Mouse (Mus musculus): ENCODE results near the gene Tbc1d20. TPM values are rescaled to one million over a fixed set of nuclear protein-coding genes. Genes with fewer than 3 reads are reported as not detected.
A peak's percentile ranks its signal among the peaks of the same experiment; 100 is the strongest.

The Tbc1d20 gene
- polyA plus RNA-seq, 1 experiment from 2014 or later = 25.0 TPM

DNA sequence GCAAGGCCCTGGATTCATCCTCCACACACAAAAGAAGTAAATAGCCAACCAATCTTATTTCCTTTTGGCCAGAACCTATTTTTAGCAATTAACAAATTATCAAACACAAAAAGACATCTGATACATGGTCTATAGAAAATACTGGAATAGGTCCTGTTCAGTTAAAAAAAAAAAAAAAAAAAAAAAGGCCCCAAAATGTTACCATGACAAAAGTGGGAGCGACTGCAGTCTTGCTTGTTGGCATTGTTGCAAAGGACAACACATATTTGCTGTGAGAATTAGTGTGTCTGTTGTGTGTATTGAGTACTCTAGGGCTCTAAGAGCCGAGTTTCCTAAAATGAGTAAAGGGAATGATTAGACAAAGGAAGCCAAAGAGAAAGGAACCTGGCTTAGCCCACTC is 1.2 kb upstream of the Tbc1d20 start:
- Histone ChIP-seq H3K36me3 (ENCODE audit: control insufficient read depth, insufficient read depth, low read length) (no peaks in the 10 kb centered on the region), H3K27me3 (ENCODE audit: control insufficient read depth, insufficient read depth, low read length) (no peaks in the 10 kb centered on the region), H3K9ac (ENCODE audit: low read length) (no peak overlapping the region), H3K27ac (ENCODE audit: low read depth, low read length) (no peak overlapping the region), H3K4me2 (no peak overlapping the region), H3K9me3 (ENCODE audit: control insufficient read depth, low read length) (no peaks in the 10 kb centered on the region), H3K4me1 (ENCODE audit: control insufficient read depth, insufficient read depth, low read length) (peaks cover 8% of the 10 kb centered on the region), H3K4me3 (ENCODE audit: low read depth, low read length) (no peak overlapping the region)
- DNase-seq (ENCODE audit: low spot score, missing footprints) = no peak
- no peak for ATAC-seq (ENCODE audit: low FRiP score)
- 53% methylated on average over 2 of the region's 2 CpGs for WGBS

DNA sequence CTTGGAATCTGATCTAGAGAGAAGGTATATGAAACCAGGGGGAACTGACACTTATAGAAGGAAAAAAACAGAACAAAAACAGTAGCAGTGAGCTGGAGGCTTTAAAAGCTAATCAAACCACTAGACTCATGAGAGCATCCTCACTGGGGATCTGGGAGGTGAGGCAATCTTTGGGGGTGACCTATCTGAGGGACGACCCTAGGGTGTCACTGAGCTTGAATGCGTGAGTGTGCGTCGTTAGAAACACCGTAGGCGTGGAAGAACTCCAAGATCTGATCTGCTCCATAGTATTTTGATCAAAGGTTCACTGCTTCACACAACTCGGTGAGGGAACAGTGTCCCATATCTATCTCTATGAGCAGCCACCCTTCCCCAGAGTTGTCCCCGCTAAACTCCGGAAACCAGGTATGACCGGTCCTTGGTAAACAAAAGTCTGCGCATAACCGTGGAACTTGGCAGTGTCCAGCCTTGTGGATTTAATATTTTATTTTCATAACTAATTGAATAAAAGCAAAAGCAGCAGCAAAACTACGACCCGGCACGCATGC is 375 bp upstream of the Tbc1d20 start:
- peak overlapping the region; percentile 92 for H3K4me3 ChIP-seq (ENCODE audit: low read depth, low read length)
- peak overlapping the region; percentile 94 for H3K9ac ChIP-seq (ENCODE audit: low read length)
- H3K4me2 ChIP-seq = peak overlapping the region; percentile 61
- DNase-seq (ENCODE audit: low spot score, missing footprints) (peak; percentile 86), ATAC-seq (ENCODE audit: low FRiP score) (peak; percentile 72; the same call in 1 of the 2 replicates)
- H3K27me3 ChIP-seq (ENCODE audit: control insufficient read depth, insufficient read depth, low read length) = no peaks in the 10 kb centered on the region
- 2% methylated on average over 15 of the region's 15 CpGs for WGBS
- H3K27ac ChIP-seq (ENCODE audit: low read depth, low read length) = no peak overlapping the region
- H3K9me3 ChIP-seq (ENCODE audit: control insufficient read depth, low read length) = no peaks in the 10 kb centered on the region
- H3K36me3 ChIP-seq (ENCODE audit: control insufficient read depth, insufficient read depth, low read length) = no peaks in the 10 kb centered on the region
- H3K4me1 ChIP-seq (ENCODE audit: control insufficient read depth, insufficient read depth, low read length) = peaks cover 8% of the 10 kb centered on the region

- Histone ChIP-seq H3K27ac (ENCODE audit: low read depth, low read length) (no peak overlapping the region), H3K27me3 (ENCODE audit: control insufficient read depth, insufficient read depth, low read length) (no peaks in the 10 kb centered on the region), H3K4me2 (peak overlapping the region; percentile 61), H3K9me3 (ENCODE audit: control insufficient read depth, low read length) (no peaks in the 10 kb centered on the region), H3K9ac (ENCODE audit: low read length) (peak overlapping the region; percentile 94), H3K4me1 (ENCODE audit: control insufficient read depth, insufficient read depth, low read length) (peaks cover 8% of the 10 kb centered on the region), H3K36me3 (ENCODE audit: control insufficient read depth, insufficient read depth, low read length) (no peaks in the 10 kb centered on the region), H3K4me3 (ENCODE audit: low read depth, low read length) (peak overlapping the region; percentile 92)
- DNase-seq (ENCODE audit: low spot score, missing footprints) = no peak
- no peak for ATAC-seq (ENCODE audit: low FRiP score)
- 44% methylated on average over 5 of the region's 5 CpGs for WGBS
These were observed 913 bp downstream of the Tbc1d20 start for GRCm38 (mm10) chr2:152294541-152294940.

- no peak for ATAC-seq (ENCODE audit: low FRiP score)
- WGBS = 91% methylated on average over 2 of the region's 2 CpGs
- H3K27ac ChIP-seq (ENCODE audit: low read depth, low read length) = no peak overlapping the region
- no peak overlapping the region for H3K9ac ChIP-seq (ENCODE audit: low read length)
- no peaks in the 10 kb centered on the region for H3K4me1 ChIP-seq (ENCODE audit: control insufficient read depth, insufficient read depth, low read length)
- H3K4me3 ChIP-seq (ENCODE audit: low read depth, low read length) = no peak overlapping the region
- no peak for DNase-seq (ENCODE audit: low spot score, missing footprints)
- H3K27me3 ChIP-seq (ENCODE audit: control insufficient read depth, insufficient read depth, low read length) = no peaks in the 10 kb centered on the region
- no peaks in the 10 kb centered on the region for H3K9me3 ChIP-seq (ENCODE audit: control insufficient read depth, low read length)
- H3K4me2 ChIP-seq = no peak overlapping the region
- H3K36me3 ChIP-seq (ENCODE audit: control insufficient read depth, insufficient read depth, low read length) = peaks cover 18% of the 10 kb centered on the region
These were observed 9.2 kb downstream of the Tbc1d20 start for GRCm38 (mm10) chr2:152302862-152303261.

GRCm38 (mm10) chr2:152303781-152304180 is 10.2 kb downstream of the Tbc1d20 start:
- Histone ChIP-seq H3K4me2 (no peak overlapping the region), H3K27me3 (ENCODE audit: control insufficient read depth, insufficient read depth, low read length) (no peaks in the 10 kb centered on the region), H3K9me3 (ENCODE audit: control insufficient read depth, low read length) (no peaks in the 10 kb centered on the region), H3K27ac (ENCODE audit: low read depth, low read length) (no peak overlapping the region), H3K36me3 (ENCODE audit: control insufficient read depth, insufficient read depth, low read length) (peaks cover 25% of the 10 kb centered on the region), H3K4me1 (ENCODE audit: control insufficient read depth, insufficient read depth, low read length) (no peaks in the 10 kb centered on the region), H3K4me3 (ENCODE audit: low read depth, low read length) (no peak overlapping the region), H3K9ac (ENCODE audit: low read length) (no peak overlapping the region)
- no peak for ATAC-seq (ENCODE audit: low FRiP score)
- 75% methylated on average over 5 of the region's 5 CpGs for WGBS
- no peak for DNase-seq (ENCODE audit: low spot score, missing footprints)

DNA sequence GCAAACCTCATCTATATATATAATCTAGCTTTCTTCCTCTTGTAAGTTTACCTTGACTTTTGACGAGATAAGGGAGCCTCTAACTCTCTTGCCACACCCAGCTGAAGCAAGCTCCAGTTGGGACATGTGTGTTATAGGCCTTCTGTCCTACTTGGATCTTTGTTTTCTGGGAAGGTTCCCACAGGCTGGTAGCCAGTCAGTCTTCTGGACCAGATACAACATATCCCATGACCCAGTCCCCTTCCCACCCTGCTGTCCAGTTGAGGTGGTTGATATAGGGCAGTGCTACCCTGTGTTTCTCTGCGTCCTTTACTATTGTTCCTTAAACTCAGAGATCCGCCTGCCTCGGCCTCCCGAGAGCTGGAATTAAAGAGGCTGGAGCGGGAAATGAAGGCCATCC is 11.9 kb downstream of the Tbc1d20 start:
- Histone ChIP-seq H3K4me1 (ENCODE audit: control insufficient read depth, insufficient read depth, low read length) (no peaks in the 10 kb centered on the region), H3K9me3 (ENCODE audit: control insufficient read depth, low read length) (no peaks in the 10 kb centered on the region), H3K27ac (ENCODE audit: low read depth, low read length) (no peak overlapping the region), H3K27me3 (ENCODE audit: control insufficient read depth, insufficient read depth, low read length) (no peaks in the 10 kb centered on the region), H3K4me2 (no peak overlapping the region), H3K36me3 (ENCODE audit: control insufficient read depth, insufficient read depth, low read length) (peaks cover 30% of the 10 kb centered on the region), H3K4me3 (ENCODE audit: low read depth, low read length) (no peak overlapping the region), H3K9ac (ENCODE audit: low read length) (no peak overlapping the region)
- no peak for ATAC-seq (ENCODE audit: low FRiP score)
- WGBS = 93% methylated on average over 6 of the region's 6 CpGs
- no peak for DNase-seq (ENCODE audit: low spot score, missing footprints)

- Histone ChIP-seq H3K4me1 (ENCODE audit: control insufficient read depth, insufficient read depth, low read length) (no peaks in the 10 kb centered on the region), H3K9ac (ENCODE audit: low read length) (no peak overlapping the region), H3K4me2 (no peak overlapping the region), H3K9me3 (ENCODE audit: control insufficient read depth, low read length) (no peaks in the 10 kb centered on the region), H3K27ac (ENCODE audit: low read depth, low read length) (no peak overlapping the region), H3K4me3 (ENCODE audit: low read depth, low read length) (no peak overlapping the region), H3K27me3 (ENCODE audit: control insufficient read depth, insufficient read depth, low read length) (no peaks in the 10 kb centered on the region), H3K36me3 (ENCODE audit: control insufficient read depth, insufficient read depth, low read length) (peaks cover 37% of the 10 kb centered on the region)
- ATAC-seq (ENCODE audit: low FRiP score) (no peak), DNase-seq (ENCODE audit: low spot score, missing footprints) (no peak)
- WGBS = 92% methylated on average over 3 of the region's 3 CpGs
These were observed 13.6 kb downstream of the Tbc1d20 start for GRCm38 (mm10) chr2:152307186-152307585.

DNA sequence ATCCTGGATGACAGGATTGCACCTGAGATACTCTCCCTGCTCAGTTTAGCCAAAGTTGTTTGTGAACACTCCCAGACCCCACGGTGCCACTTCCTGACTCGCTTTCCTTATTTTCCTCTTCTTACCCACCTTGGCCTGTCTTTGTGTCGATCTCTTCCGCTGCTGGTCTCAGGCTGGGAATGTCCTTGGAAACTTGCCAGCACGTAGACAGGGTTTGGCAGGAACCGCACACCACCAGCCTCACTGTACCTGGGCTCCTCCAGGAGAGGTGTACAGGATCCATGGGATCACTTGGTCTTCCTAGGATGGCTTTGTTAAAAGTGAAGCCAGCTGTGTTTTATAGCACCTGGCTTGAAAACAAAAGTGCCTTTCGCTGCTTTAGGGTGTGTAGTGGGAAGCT is 19.4 kb downstream of the Tbc1d20 start:
- peaks cover 35% of the 10 kb centered on the region for H3K36me3 ChIP-seq (ENCODE audit: control insufficient read depth, insufficient read depth, low read length)
- no peak overlapping the region for H3K4me3 ChIP-seq (ENCODE audit: low read depth, low read length)
- no peaks in the 10 kb centered on the region for H3K27me3 ChIP-seq (ENCODE audit: control insufficient read depth, insufficient read depth, low read length)
- no peaks in the 10 kb centered on the region for H3K4me1 ChIP-seq (ENCODE audit: control insufficient read depth, insufficient read depth, low read length)
- H3K9ac ChIP-seq (ENCODE audit: low read length) = no peak overlapping the region
- no peak overlapping the region for H3K27ac ChIP-seq (ENCODE audit: low read depth, low read length)
- H3K4me2 ChIP-seq = no peak overlapping the region
- WGBS = 92% methylated on average over 7 of the region's 7 CpGs
- no peak for ATAC-seq (ENCODE audit: low FRiP score)
- H3K9me3 ChIP-seq (ENCODE audit: control insufficient read depth, low read length) = no peaks in the 10 kb centered on the region
- no peak for DNase-seq (ENCODE audit: low spot score, missing footprints)

GRCm38 (mm10) chr2:152313926-152314325 is 20.3 kb downstream of the Tbc1d20 start:
- Histone ChIP-seq H3K27me3 (ENCODE audit: control insufficient read depth, insufficient read depth, low read length) (no peaks in the 10 kb centered on the region), H3K4me3 (ENCODE audit: low read depth, low read length) (no peak overlapping the region), H3K27ac (ENCODE audit: low read depth, low read length) (no peak overlapping the region), H3K4me1 (ENCODE audit: control insufficient read depth, insufficient read depth, low read length) (no peaks in the 10 kb centered on the region), H3K4me2 (no peak overlapping the region), H3K9me3 (ENCODE audit: control insufficient read depth, low read length) (no peaks in the 10 kb centered on the region), H3K9ac (ENCODE audit: low read length) (no peak overlapping the region), H3K36me3 (ENCODE audit: control insufficient read depth, insufficient read depth, low read length) (peaks cover 35% of the 10 kb centered on the region)
- WGBS = 92% methylated on average over 6 of the region's 6 CpGs
- ATAC-seq (ENCODE audit: low FRiP score) (no peak), DNase-seq (ENCODE audit: low spot score, missing footprints) (no peak)
